Mouse (Mus musculus) adrenal gland, postnatal 4 days (tissue): ENCODE results near the gene Rpl18. TPM values are rescaled to one million over a fixed set of nuclear protein-coding genes. Genes with fewer than 3 reads are reported as not detected.

ENCODE experiments used
- DNase-seq, 2 experiments: peaks; one replicate each; pipeline ENCODE4 v3.0.0; 2021 to 2022; ENCODE audit warnings: low spot score in 2 of 2, mixed read lengths in 2 of 2
- long read RNA-seq, 2 experiments: library from polyadenylated mRNA; stranded (forward); transcript quantifications; one replicate each; pipeline ENCODE4 v2.0.0; 2021
- total RNA-seq, 2 experiments: library from RNA; stranded (reverse); gene quantifications; 2 replicates each; pipeline ENCODE4 v1.2.3; 2021

Rpl18 gene
- 1,000 to 10,000 TPM; 1,215 to 1,230 TPM for total RNA-seq
- long read RNA-seq, experiment 1, transcript Rpl18-205 (2 exons, 450 nt) = minor isoform, 8 of 225 reads
- long read RNA-seq, experiment 1, transcript Rpl18-202 (6 exons, 1,027 nt) = minor isoform, 13 of 225 reads
- long read RNA-seq, experiment 1, transcript Rpl18-201 (6 exons, 679 nt) = major isoform, 155 of 225 reads
- long read RNA-seq, experiment 1, partial matches to known transcripts = 44 of 225 reads
- long read RNA-seq, experiment 1, other reads (novel, unspliced or antisense) = 5 of 225 reads
- long read RNA-seq, experiment 2, transcript Rpl18-202 (6 exons, 1,027 nt) = minor isoform, 12 of 226 reads
- long read RNA-seq, experiment 2, transcript Rpl18-201 (6 exons, 679 nt) = major isoform, 168 of 226 reads
- long read RNA-seq, experiment 2, partial matches to known transcripts = 29 of 226 reads
- long read RNA-seq, experiment 2, other reads (novel, unspliced or antisense) = 15 of 226 reads

DNA sequence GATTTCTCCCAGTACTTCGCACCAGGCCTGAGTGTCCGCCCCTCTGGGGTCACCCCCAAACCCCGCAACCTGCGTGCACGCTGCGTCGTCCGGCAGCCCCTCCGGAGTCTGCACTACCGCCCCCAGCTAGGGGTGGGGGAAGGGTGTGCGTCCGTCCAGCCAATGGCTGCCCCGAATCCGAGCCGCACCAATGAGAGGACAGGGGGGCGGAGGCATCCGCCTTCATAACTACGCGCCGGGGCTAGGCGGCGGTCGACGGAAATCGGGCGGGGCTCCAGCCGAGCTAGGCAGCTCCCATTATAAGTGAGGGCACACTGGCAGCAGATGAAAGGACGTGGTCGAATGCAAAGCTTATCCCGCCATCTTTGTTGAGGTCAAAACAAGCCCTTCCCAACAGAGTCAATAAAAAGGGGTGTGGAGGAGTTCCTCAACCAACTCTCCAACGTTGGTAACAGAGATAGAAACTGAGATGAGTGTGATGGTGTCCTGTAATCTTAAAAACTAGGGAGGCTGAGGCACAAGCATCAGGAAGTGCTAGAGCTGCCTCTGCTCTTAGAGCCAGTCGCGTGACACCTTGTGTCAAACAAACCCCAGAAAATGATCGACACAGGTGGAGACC lies at the start of gene Rpl18:
Gene Rpl18, plus strand, starts transcription at position 368 of the 619 bp plus-strand sequence.
- peak; percentile 90 to 93 for DNase-seq

DNA sequence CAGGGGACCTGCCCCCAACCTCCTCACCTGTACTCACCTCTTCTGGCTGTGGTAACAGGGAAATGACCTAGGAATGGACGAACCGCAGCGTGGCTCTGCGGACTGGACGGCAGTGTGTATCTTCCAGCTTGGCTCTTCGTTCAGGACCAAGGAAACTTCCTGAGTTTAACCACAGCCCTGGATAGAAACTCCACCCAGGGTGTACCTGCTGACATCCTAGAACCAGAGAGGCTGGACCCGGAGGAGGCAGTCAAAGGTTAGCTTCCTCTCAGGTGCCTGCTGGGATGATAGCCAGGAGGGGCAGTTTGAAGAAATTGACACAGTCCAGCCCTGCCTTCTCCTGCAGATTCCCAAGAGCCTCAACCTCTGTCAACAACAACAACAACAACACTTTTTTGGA lies 49.1 kb upstream of the Rpl18 start, which contains the start of gene Fut2:
Gene Fut2, minus strand, starts transcription at position 234 of the 400 bp plus-strand sequence.
- DNase-seq = no peak

- DNase-seq = no peak
Observed at GRCm38 (mm10) chr7:45667761-45668160, 47.5 kb upstream of the Rpl18 start.

- DNase-seq = no peak
Observed at GRCm38 (mm10) chr7:45668921-45669320, 46.3 kb upstream of the Rpl18 start.

- no peak for DNase-seq
Observed at GRCm38 (mm10) chr7:45677627-45678295, 37.5 kb upstream of the Rpl18 start.

DNA sequence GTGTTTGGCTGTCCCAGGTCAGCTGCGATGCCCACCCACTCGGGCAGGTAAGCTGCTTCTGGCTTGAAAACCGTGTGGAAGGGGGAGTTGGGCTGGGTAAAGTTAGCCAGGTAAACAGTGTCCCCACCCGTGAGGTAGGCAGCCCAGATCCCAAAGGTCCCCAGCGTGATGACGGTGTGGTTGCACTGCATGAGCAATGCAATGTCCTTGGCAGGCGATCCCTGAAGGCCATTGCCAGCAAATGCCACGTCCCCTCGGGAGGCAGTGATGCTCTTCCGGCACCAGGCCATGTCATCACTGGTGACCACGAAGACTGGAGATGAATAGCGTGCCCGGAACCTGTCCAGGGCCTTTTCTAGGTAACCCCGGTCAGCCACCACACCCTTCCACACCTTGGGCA lies 36.7 kb upstream of the Rpl18 start:
- no peak for DNase-seq

DNA sequence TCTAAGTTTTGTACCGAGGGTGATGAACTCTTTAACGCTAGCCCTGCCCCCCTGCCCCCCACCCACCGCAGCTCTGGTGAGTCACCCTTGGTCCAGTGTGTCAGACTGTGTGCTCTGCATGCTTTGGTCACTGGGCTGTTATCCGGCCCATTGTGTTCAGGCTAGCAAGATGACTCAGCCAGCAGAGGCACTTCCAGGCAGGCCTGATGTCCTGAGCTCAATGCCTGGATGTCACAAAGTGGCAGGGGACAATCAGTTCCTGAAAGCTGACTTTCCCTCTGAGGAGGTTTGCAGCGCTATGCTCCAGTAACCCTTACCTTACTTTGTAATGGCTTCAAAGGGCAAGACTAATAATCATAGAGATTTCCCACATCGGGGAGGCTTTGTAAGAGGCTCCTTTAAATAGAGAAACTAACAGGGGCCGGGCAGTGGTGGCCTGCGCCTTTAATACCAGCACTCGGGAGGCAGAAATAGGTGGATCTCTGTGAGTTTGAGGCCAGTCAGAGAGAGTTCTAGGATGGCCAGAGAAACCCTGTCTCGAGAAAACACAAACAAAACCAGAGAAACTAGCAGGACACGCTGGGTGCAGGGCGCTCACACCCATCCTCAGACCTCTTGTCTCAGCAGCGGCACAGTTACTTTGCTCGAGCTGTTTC lies 35.2 kb upstream of the Rpl18 start:
- DNase-seq = no peak

DNA sequence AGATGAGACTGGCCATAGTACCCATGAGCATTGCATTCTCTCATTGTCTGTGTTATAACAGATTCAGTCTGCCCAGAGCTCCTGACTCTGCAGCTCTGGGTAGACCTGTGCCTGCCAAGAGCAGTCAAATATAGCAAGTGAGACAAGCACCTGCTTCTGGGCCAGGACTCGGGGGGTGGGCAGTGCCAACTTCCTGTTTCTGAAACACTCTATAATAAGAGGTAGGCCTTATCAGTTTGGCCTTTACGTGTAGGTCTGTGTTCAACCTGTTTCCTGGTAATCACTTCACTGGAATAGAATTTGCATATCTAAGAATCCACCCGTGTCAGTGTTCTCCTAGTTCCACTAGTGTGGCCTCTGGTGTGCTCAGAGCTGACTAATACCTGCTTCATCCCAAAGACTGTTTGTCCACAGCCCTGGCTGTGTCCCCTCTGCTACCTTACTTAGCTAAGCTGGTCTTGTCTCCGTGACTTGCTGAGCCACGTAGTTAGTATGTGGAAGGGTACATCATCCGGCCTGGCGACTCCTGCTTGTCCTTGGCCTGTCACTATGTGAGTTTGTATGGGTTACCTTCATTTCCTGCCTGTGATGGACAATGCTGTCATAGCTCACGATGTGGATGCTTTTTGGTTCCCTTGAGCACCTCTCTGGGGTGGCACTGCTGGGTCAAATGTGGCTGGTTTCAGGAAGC lies 34.1 kb upstream of the Rpl18 start:
- no peak for DNase-seq

DNA sequence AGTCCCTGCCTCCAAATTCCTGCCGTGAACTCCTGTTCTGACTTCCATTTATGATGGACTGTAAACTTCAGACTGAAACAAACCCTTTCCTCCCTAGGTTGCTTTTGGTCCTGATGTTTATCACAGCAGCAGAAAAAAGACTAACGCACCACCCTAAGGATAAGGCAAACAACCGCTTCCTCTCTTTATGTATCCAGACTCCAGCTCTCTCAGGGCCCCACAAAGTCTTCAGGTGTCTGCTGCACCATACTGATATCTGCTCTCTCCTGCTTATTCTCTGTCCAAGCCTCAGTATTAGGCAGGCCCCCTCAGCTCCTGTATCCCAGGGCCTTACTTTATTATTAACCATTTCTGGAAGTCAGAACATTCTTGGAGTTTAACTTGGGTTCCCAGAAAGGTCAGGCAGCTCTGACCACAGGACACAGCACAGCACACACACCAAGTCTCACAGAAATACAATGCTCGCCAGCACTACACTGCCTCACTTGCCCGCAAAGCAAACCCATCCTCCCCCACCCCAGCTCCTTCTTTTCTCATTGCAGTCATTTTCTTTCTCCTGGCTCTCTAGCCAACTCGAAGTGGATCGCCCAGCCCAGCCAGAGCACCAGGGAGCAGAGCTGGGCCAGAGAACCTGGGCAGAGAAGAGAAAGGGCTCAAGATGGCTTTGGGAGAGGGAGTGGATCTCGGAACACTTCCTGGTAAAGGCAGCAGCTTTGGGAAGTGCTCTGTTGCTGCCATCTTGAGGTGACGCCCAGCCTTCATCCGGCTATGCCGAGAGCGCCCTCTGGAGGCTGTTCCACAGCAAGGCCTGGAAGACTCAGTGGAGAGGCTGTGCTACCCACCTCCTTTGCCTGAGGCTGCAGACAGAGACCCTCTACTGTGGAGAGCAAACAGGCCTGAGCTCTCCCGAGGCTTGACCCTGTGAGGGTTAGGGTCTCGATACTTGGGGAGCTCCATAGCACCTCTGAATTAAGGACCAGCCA lies 32.8 kb upstream of the Rpl18 start:
- peak; percentile 66 to 82 for DNase-seq

GRCm38 (mm10) chr7:45683396-45684050 lies 31.7 kb upstream of the Rpl18 start, which contains the start of gene Ntn5:
TSS of gene Ntn5 (plus strand) at chr7:45684022.
- no peak for DNase-seq

DNA sequence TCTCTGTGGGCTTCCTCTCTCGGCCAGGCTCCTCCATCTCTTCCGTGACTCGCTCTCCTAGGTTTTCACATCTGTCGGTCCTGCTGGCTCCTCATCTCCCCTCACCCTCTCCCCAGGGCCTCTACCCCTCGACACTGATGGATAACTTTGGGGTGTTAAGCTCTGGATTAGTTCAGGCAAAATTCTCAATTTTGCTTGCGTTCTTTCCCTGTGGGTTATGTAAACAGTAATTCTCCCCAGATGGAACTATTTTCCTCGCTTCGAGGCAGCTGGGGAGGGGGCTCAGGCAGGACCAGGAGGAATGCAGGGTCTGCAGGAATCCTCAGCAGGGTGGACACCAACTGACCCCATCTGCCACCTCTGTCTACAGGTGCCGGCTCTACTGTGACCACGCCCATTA lies 29.4 kb upstream of the Rpl18 start:
- DNase-seq = no peak

DNA sequence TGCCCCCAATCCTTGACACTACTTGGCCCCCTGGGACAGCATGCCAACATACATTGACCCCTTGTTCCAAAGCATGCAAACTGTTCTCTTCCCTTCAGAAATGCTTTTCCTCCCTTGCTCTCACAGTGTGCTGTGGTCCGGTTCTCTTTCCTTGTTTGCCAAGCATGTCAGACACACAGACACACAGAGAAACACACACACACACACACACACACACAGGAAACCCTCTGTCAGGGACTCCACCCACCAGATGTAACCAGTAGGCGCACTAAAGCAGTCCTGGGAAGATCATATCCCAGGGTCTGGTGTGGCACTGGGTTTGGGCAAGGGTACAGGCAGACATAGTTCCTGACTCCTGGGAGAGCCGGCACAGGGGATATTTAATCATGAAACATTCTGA lies 28.4 kb upstream of the Rpl18 start:
- no peak for DNase-seq

GRCm38 (mm10) chr7:45689099-45689498 lies 26.2 kb upstream of the Rpl18 start:
- no peak for DNase-seq

DNA sequence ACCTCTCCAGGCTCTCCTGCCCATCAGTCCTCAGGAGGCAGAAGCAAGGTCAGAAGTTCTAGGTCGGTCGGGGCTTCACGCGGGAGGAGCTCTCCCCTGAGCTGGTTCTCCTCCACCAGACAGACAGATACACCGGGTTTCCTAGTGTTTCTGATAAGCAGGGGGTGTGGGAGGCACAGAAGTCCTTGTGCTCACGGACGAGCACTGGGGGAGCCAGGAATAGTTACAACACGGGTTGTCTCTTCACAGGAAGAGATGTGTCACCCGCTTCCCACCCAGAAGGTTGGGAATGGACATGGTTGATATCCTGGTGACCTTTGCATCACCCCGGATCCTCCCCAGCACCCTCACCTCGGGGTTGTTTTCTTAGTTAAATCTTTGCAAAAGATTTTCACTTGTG lies 25.5 kb upstream of the Rpl18 start:
- DNase-seq = no peak

DNA sequence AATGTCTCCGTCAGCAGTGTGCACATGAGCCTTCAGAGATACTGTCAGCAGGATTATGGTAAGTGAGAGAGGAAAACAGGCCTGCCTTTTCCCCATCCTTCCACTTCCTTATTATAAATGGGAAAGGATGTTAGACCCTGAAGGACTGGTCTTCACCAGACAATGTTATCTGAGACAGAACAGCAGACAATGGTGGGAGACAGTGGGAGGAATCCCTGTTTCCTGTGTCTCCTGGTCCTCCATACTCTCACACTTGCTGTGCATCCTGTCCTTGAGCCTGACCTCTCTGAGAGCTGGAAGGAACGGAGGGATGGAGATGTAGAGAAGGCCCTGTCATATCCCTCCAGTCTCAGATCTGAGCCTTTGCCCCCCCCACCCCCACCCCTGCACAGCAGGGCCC lies 22.9 kb upstream of the Rpl18 start:
- no peak for DNase-seq

DNA sequence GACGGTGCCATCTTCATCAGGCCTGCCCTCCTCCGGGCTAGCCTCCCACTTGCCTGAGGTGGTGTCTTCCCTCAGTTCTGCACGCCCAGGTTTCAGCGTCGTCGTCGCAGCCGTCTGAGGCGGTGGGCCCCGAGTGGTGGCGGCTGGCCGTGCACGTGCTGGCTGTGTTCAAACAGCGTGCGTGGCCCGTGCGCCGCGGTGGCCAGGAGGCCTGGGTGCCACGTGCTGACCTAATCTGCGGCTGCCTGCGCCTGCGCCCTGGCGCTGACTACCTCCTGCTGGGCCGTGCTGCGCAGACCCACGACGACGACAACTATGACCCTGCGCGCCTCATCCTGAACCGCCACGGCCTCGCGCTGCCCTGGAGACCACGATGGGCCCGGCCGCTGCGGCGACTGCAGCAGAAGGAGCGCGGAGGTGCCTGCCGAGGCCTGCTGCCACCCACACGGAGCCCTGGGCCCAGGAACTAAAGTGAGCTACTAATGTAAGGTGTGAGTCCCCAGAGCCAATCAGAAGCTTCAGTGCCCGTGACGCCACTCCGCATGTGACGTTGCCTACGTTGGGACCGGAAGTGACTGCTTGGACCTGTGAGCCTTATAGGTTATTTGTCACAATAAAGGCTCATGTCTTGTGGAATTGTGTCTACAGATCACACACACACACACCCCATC lies 21.2 kb upstream of the Rpl18 start, which contains the start of gene Sec1:
Gene Sec1, minus strand, starts transcription at position 482 of the 671 bp plus-strand sequence.
- DNase-seq = no peak

- no peak for DNase-seq
Observed at GRCm38 (mm10) chr7:45695098-45695497, 20.2 kb upstream of the Rpl18 start.

DNA sequence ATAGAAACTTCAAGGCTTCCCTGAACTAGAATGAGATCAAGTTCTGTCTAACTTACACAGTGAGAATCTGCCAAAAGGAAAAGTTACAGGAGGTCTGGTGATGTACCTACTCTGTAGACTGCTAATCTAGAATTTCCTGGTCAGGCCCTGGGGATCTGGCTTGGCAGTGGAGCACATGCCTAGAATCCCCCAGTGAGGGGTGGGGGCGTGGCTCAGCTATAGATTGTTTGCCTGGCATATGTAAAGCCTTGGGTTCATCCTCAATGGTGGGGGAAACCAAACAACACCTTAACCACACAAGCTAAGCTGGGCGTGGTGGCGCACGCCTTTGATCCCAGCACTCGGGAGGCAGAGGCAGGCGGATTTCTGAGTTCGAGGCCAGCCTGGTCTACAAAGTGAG lies 17.4 kb upstream of the Rpl18 start:
- no peak for DNase-seq
